Mouse (Mus musculus) lung, postnatal 0 days (tissue): ENCODE data around the gene Stard3.

Source experiments
- CTCF ChIP-seq: IDR thresholded peaks from 2 replicates; pipeline ENCODE4 v1.5.1; 2016; ENCODE audit warnings: antibody characterized with exemption, mild to moderate bottlenecking
- EP300 ChIP-seq: IDR thresholded peaks from 2 replicates; pipeline ENCODE4 v1.6.1; 2016; ENCODE audit warnings: antibody characterized with exemption, mild to moderate bottlenecking, control low read depth

DNA sequence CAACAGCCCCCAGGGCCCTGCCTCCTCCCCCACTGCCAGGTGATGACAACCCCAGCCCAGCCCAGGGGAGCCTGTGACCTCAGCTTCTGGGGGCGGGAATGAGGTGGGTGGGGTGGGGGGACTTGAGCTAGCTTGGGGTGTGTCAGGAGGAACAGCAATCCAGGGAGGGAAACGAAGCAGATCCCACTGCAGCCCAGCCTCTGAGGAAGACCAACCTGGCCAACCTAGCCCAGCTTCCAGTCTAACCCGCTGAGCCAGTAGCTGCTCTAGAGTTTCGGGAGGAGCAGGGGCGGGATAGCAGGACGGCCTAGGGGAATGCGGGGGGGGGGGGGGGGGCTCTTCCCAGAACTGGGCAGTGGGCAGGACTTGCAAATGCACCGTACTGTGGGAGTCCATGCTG is 33.9 kb downstream of the Stard3 start:
- no peak for TF ChIP-seq CTCF
- no peak for TF ChIP-seq EP300
